Comparison of ENCODE assay signal across 23 mouse cellular contexts in genomic region chr1:137923705-137924104, GRCm38 (mm10).
DNase-seq lines count a peak whose midpoint lies in the region; ATAC-seq and TF ChIP-seq lines count a peak whose summit lies in the region.
"Had no signal": no experiment of that assay in that cellular context is flagged by ENCODE, and none has a peak within 500 bp of the region (broad histone marks: within the 10 kb centered on the region; RNA-seq: fewer than 3 reads in every experiment).

No protein-coding gene starts in this region.

- no peak for TF ChIP-seq EP300 in heart, postnatal 0 days (IDR thresholded peaks at IDR 0.05; ENCODE audit: low read depth)

- H3K9ac ChIP-seq in heart, postnatal 0 days (replicated peaks; ENCODE audit: low read depth, low read length), result no peak overlapping the region
- H3K9ac ChIP-seq in lung, embryonic 15.5 days, result no peak overlapping the region
- H3K9ac ChIP-seq: embryonic facial prominence, embryonic 15.5 days; limb, embryonic 13.5 days had no signal

- H3K9me3 ChIP-seq in heart, postnatal 0 days (replicated peaks; ENCODE audit: control insufficient read depth, low read length), result no peaks in the 10 kb centered on the region
- no peaks in the 10 kb centered on the region for H3K9me3 ChIP-seq in heart, embryonic 10.5 days
- H3K9me3 ChIP-seq in lung, embryonic 15.5 days, result no peaks in the 10 kb centered on the region
- H3K9me3 ChIP-seq: embryonic facial prominence, embryonic 10.5 days; embryonic facial prominence, embryonic 15.5 days; limb, embryonic 13.5 days had no signal

- no peak for TF ChIP-seq CTCF in heart, postnatal 0 days (IDR thresholded peaks at IDR 0.05; ENCODE audit: low read depth)

- peaks cover 16% of the 10 kb centered on the region for H3K4me1 ChIP-seq in heart, postnatal 0 days (ENCODE audit: control insufficient read depth, insufficient read depth)
- peaks cover 13% of the 10 kb centered on the region for H3K4me1 ChIP-seq in heart, embryonic 10.5 days
- peaks cover 34% of the 10 kb centered on the region for H3K4me1 ChIP-seq in lung, embryonic 15.5 days

- no peak for ATAC-seq in heart, postnatal 0 days (ENCODE audit: insufficient read depth, low read depth)
- ATAC-seq in lung, embryonic 15.5 days (ENCODE audit: borderline replicate concordance, extremely low read depth, low FRiP score, low TSS enrichment), result no peak
- ATAC-seq in CD4-positive, CD25-positive, alpha-beta regulatory T cell, adult 4 months, result peak; percentile 23
- ATAC-seq: intestine, embryonic 16.5 days; Patski had no signal

- peak overlapping the region; percentile 21; the same call in 1 of the 2 replicates for H3K27ac ChIP-seq in heart, postnatal 0 days (ENCODE audit: low read depth)
- H3K27ac ChIP-seq in heart, embryonic 10.5 days, result no peak overlapping the region
- peak overlapping the region; percentile 59; the same call in 1 of the 2 replicates for H3K27ac ChIP-seq in lung, embryonic 15.5 days
- H3K27ac ChIP-seq: embryonic facial prominence, embryonic 10.5 days; embryonic facial prominence, embryonic 15.5 days; limb, embryonic 13.5 days had no signal

- H3K4me3 ChIP-seq in heart, postnatal 0 days (ENCODE audit: low read depth, low read length), result no peak overlapping the region
- H3K4me3 ChIP-seq in heart, embryonic 10.5 days, result no peak overlapping the region
- H3K4me3 ChIP-seq in lung, embryonic 15.5 days, result no peak overlapping the region
- H3K4me3 ChIP-seq: embryonic facial prominence, embryonic 10.5 days; embryonic facial prominence, embryonic 15.5 days; limb, embryonic 13.5 days had no signal

- H3K36me3 ChIP-seq in heart, postnatal 0 days (replicated peaks; ENCODE audit: control insufficient read depth, insufficient read depth, low read length), result no peaks in the 10 kb centered on the region
- 0 out of 2 replicates have a peak, but pooled peaks cover 2% of the 10 kb centered on the region for H3K36me3 ChIP-seq in heart, embryonic 10.5 days
- H3K36me3 ChIP-seq in lung, embryonic 15.5 days, result peaks cover 8% of the 10 kb centered on the region; the same call in 1 of the 2 replicates

- no peaks in the 10 kb centered on the region for H3K27me3 ChIP-seq in heart, postnatal 0 days (ENCODE audit: control insufficient read depth, insufficient read depth, low read length)
- no peaks in the 10 kb centered on the region for H3K27me3 ChIP-seq in heart, embryonic 10.5 days (ENCODE audit: insufficient read depth, poor library complexity, severe bottlenecking)
- H3K27me3 ChIP-seq in lung, embryonic 15.5 days, result no peaks in the 10 kb centered on the region
- H3K27me3 ChIP-seq: embryonic facial prominence, embryonic 15.5 days; limb, embryonic 13.5 days; Patski had no signal

- DNase-seq in heart, postnatal 0 days (ENCODE audit: low spot score), result no peak
- no peak for DNase-seq in heart, embryonic 10.5 days (ENCODE audit: low spot score)
- DNase-seq in lung, postnatal 36 days, result no peak
- DNase-seq in 416B (ENCODE audit: low read depth), result peak; percentile 81
- DNase-seq in spleen, postnatal 36 days (ENCODE audit: low spot score in 2 of 2), result no peak
- DNase-seq: adrenal gland, postnatal 10 days; cerebellum, adult 8-10 months; cerebellum, postnatal 25 days; gastrocnemius, postnatal 14 days; kidney, adult 9 months; kidney, postnatal 10 days; layer of hippocampus, adult 9-11 months; right cerebral cortex, postnatal 25 days; thymus, postnatal 25 days had no signal

- WGBS in heart, postnatal 0 days, result 61% methylated on average over 2 of the region's 2 CpGs
- 75% methylated on average over 2 of the region's 2 CpGs for WGBS in heart, embryonic 10.5 days
- 61% methylated on average over 2 of the region's 2 CpGs for WGBS in lung, embryonic 15.5 days

- H3K4me2 ChIP-seq in heart, postnatal 0 days (ENCODE audit: low read depth, low read length), result no peak overlapping the region
- H3K4me2 ChIP-seq in lung, embryonic 15.5 days, result no peak overlapping the region
- H3K4me2 ChIP-seq: embryonic facial prominence, embryonic 15.5 days; limb, embryonic 13.5 days; liver, embryonic 11.5 days; midbrain, embryonic 11.5 days had no signal
